Mouse (Mus musculus) stomach, embryonic 14.5 days (tissue): Measurements from ENCODE around the gene Nfib. TPM values are rescaled to one million over a fixed set of nuclear protein-coding genes. Genes with fewer than 3 reads are reported as not detected.

Experiments used
- ATAC-seq: fragments of 200-750 bp; cut with Nextera tagmentation; 2 replicates; pipeline ENCODE4 v1.8.0; 2017; ENCODE audit warnings: low read depth, moderate TSS enrichment; ENCODE audit not compliant: insufficient number of reproducible peaks, insufficient read depth, low FRiP score
- H3K27ac ChIP-seq: fragments of 300-500 bp; sonication (generic); 2 replicates; pipeline ENCODE4 v1.5.1; 2014; ENCODE audit warnings: mild to moderate bottlenecking, low read length, moderate library complexity, mixed read lengths
- H3K27me3 ChIP-seq: fragments of 300-500 bp; sonication (generic); 2 replicates; pipeline ENCODE4 v1.6.1; 2014; ENCODE audit warnings: low read length, control low read depth, mixed read lengths; ENCODE audit not compliant: control insufficient read depth, insufficient read depth
- H3K36me3 ChIP-seq: fragments of 300-500 bp; sonication (generic); 2 replicates; pipeline ENCODE4 v1.6.1; 2014; ENCODE audit warnings: mild to moderate bottlenecking, control low read depth, low read length, moderate library complexity, mixed read lengths; ENCODE audit not compliant: control insufficient read depth, insufficient read depth
- H3K4me1 ChIP-seq: fragments of 300-500 bp; sonication (generic); 2 replicates; pipeline ENCODE4 v1.6.1; 2014; ENCODE audit warnings: low read length, control low read depth, mixed read lengths; ENCODE audit not compliant: control insufficient read depth, insufficient read depth
- H3K4me2 ChIP-seq: fragments of 300-500 bp; sonication (generic); replicated peaks from 2 replicates; pipeline ENCODE4 v1.6.1; 2014; ENCODE audit warnings: low read depth, low read length, control low read depth
- H3K4me3 ChIP-seq: fragments of 300-500 bp; sonication (generic); 2 replicates; pipeline ENCODE4 v1.5.1; 2014; ENCODE audit warnings: low read depth, low read length, control low read depth
- H3K9ac ChIP-seq: fragments of 300-500 bp; sonication (generic); replicated peaks from 2 replicates; pipeline ENCODE4 v1.6.1; 2014; ENCODE audit warnings: low read depth, mild to moderate bottlenecking, control low read depth, low read length, moderate library complexity, mixed read lengths
- H3K9me3 ChIP-seq: fragments of 300-500 bp; sonication (generic); 2 replicates; pipeline ENCODE4 v1.6.1; 2016; ENCODE audit warnings: low read depth, low read length, control low read depth; ENCODE audit not compliant: control insufficient read depth
- WGBS: fragments of 180-500 bp; shearing (Covaris S2); extraction: QIAGEN DNeasy Blood & Tissue Kit; methylation state at CpG from one replicate; pipeline ENCODE4 v1.1.7; 2014; 5-methylcytosine and 5-hydroxymethylcytosine counted together
- polyA plus RNA-seq: library from polyadenylated mRNA; unstranded; fragments of >200 nt; fragmentation: Nextera tagmentation; extraction: Ambion mirVana; gene quantifications from 2 replicates; pipeline ENCODE4 v1.2.1, GENCODE M21; 2014

The Nfib gene
- polyA plus RNA-seq, 1 experiment from 2014 or later: 94.5 TPM

GRCm38 (mm10) chr4:82697151-82697550 is 8.4 kb downstream of the Nfib start:
- Histone ChIP-seq H3K9me3 (no peaks in the 10 kb centered on the region), H3K4me3 (no peak overlapping the region), H3K36me3 (no peaks in the 10 kb centered on the region), H3K9ac (no peak overlapping the region), H3K4me2 (no peak overlapping the region), H3K4me1 (no peaks in the 10 kb centered on the region; the same call in 1 of the 2 replicates), H3K27ac (no peak overlapping the region), H3K27me3 (no peaks in the 10 kb centered on the region)
- WGBS: 48% methylated on average over 6 of the region's 6 CpGs
- ATAC-seq: no peak

- no peak for ATAC-seq
- H3K36me3 ChIP-seq: no peaks in the 10 kb centered on the region
- no peak overlapping the region for H3K4me2 ChIP-seq
- no peak overlapping the region for H3K27ac ChIP-seq
- no peak overlapping the region for H3K9ac ChIP-seq
- H3K4me1 ChIP-seq: no peaks in the 10 kb centered on the region; the same call in 1 of the 2 replicates
- no peaks in the 10 kb centered on the region for H3K9me3 ChIP-seq
- H3K4me3 ChIP-seq: no peak overlapping the region
- 73% methylated on average over 5 of the region's 5 CpGs for WGBS
- no peaks in the 10 kb centered on the region for H3K27me3 ChIP-seq
Measured at GRCm38 (mm10) chr4:82695760-82696501, 9.6 kb downstream of the Nfib start.

DNA sequence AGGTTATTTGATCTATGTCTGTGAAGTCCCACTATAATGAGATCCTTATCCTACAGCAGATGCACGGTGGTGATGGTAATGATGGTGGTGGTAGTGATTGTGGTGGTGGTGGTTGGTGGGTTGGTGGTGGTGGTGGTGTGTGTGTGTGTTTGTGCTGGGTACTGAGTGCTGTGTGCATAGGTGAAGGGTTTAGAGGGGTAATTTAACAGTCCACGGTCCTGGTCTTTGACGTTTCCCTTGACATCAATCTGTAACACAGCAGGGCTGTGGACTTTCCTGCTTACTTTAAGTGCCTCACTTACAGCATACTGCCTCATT is 13.6 kb downstream of the Nfib start:
- Histone ChIP-seq H3K4me3 (no peak overlapping the region), H3K36me3 (no peaks in the 10 kb centered on the region), H3K4me1 (0 out of 2 replicates have a peak, but pooled peaks cover 5% of the 10 kb centered on the region), H3K9me3 (no peaks in the 10 kb centered on the region), H3K4me2 (no peak overlapping the region), H3K9ac (no peak overlapping the region), H3K27ac (peak overlapping the region; percentile 39; the same call in 1 of the 2 replicates), H3K27me3 (no peaks in the 10 kb centered on the region)
- WGBS: 9% methylated on average over 3 of the region's 3 CpGs
- ATAC-seq: no peak

GRCm38 (mm10) chr4:82691126-82692008 is 14.2 kb downstream of the Nfib start:
- WGBS: 36% methylated on average over 4 of the region's 4 CpGs
- H3K9ac ChIP-seq: no peak overlapping the region
- H3K27me3 ChIP-seq: no peaks in the 10 kb centered on the region
- 0 out of 2 replicates have a peak, but pooled peaks cover 5% of the 10 kb centered on the region for H3K4me1 ChIP-seq
- peak overlapping the region; percentile 39; the same call in 1 of the 2 replicates for H3K27ac ChIP-seq
- no peak overlapping the region for H3K4me2 ChIP-seq
- no peaks in the 10 kb centered on the region for H3K36me3 ChIP-seq
- H3K9me3 ChIP-seq: no peaks in the 10 kb centered on the region
- ATAC-seq: no peak
- no peak overlapping the region for H3K4me3 ChIP-seq

DNA sequence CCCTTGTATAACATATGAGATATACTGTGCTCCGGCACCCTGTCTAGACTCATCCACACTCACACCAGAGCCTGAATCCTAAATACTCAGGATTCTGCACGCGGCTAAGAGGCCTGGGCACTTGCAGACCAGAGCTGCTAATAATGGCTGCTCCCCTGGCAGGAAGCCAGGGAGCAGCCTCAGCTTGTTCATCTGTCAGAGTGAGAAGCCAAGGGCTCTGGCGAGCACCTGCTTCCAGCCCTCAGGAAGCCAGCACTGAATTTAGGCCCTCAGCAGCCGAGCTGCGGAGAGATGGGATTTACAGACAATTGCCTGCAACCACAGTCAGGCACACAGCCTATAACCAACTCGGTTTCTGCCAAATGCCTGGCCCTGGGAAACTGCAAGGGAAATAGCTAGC is 15.3 kb downstream of the Nfib start:
- H3K36me3 ChIP-seq: no peaks in the 10 kb centered on the region
- 0 out of 2 replicates have a peak, but pooled peaks cover 5% of the 10 kb centered on the region for H3K4me1 ChIP-seq
- H3K27ac ChIP-seq: peak overlapping the region; percentile 6; the same call in 1 of the 2 replicates
- ATAC-seq: peak; percentile 51; the same call in 1 of the 2 replicates
- no peaks in the 10 kb centered on the region for H3K27me3 ChIP-seq
- H3K9ac ChIP-seq: no peak overlapping the region
- H3K4me3 ChIP-seq: no peak overlapping the region
- H3K4me2 ChIP-seq: no peak overlapping the region
- WGBS: 28% methylated on average over 7 of the region's 7 CpGs
- H3K9me3 ChIP-seq: no peaks in the 10 kb centered on the region

DNA sequence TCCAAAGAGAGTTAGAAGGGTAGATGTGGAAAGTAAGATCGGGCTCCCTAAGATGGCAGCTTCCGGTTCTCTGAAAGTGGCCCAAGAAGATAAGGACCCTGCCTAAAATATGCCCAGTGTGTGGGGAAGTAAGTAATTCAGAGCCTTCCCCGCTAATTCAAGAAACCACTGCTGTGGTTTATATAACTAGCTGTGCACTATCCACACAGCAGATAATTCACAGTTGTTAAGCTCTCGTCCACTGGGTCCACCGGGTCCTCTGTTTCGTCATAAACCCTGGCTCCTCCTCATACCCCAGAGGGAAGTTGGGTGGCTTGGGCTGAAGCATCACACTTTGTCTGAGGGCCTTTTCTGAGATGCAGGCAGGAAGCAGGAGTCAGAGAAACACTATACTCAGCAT is 19.5 kb downstream of the Nfib start:
- H3K4me1 ChIP-seq: 0 out of 2 replicates have a peak, but pooled peaks cover 5% of the 10 kb centered on the region
- H3K4me2 ChIP-seq: no peak overlapping the region
- H3K27ac ChIP-seq: no peak overlapping the region
- no peak overlapping the region for H3K9ac ChIP-seq
- ATAC-seq: no peak
- no peaks in the 10 kb centered on the region for H3K36me3 ChIP-seq
- H3K9me3 ChIP-seq: no peaks in the 10 kb centered on the region
- H3K4me3 ChIP-seq: no peak overlapping the region
- WGBS: 89% methylated on average over 6 of the region's 6 CpGs
- no peaks in the 10 kb centered on the region for H3K27me3 ChIP-seq

- Histone ChIP-seq H3K27ac (no peak overlapping the region), H3K4me3 (no peak overlapping the region), H3K27me3 (no peaks in the 10 kb centered on the region), H3K36me3 (no peaks in the 10 kb centered on the region), H3K4me2 (no peak overlapping the region), H3K9ac (no peak overlapping the region), H3K4me1 (no peaks in the 10 kb centered on the region), H3K9me3 (no peaks in the 10 kb centered on the region)
- WGBS: 58% methylated on average over 12 of the region's 12 CpGs
- ATAC-seq: peak; percentile 23; the same call in 1 of the 2 replicates
Measured at GRCm38 (mm10) chr4:82684088-82684715, 21.3 kb downstream of the Nfib start.

GRCm38 (mm10) chr4:82683583-82683982 is 22.0 kb downstream of the Nfib start:
- H3K36me3 ChIP-seq: no peaks in the 10 kb centered on the region
- H3K9me3 ChIP-seq: no peaks in the 10 kb centered on the region
- H3K27ac ChIP-seq: no peak overlapping the region
- no peaks in the 10 kb centered on the region for H3K4me1 ChIP-seq
- WGBS: 90% methylated on average over 6 of the region's 6 CpGs
- ATAC-seq: no peak
- H3K4me2 ChIP-seq: no peak overlapping the region
- no peak overlapping the region for H3K9ac ChIP-seq
- no peak overlapping the region for H3K4me3 ChIP-seq
- H3K27me3 ChIP-seq: no peaks in the 10 kb centered on the region
